Mouse (Mus musculus) spleen, adult 2 months (tissue): ENCODE data around the gene Sync. TPM values are rescaled to one million over a fixed set of nuclear protein-coding genes. Genes with fewer than 3 reads are reported as not detected.

ENCODE experiments used
- DNase-seq, 2 experiments: peaks; one replicate each; pipeline versions ENCODE4 v3.0.0 to v3.0.0-alpha.2; 2012 to 2021; ENCODE audit warnings: low spot score in 2 of 2, low read depth in 1 of 2
- H3K27ac ChIP-seq: fragments of 200-500 bp; 2 replicates; pipeline ENCODE4 v1.5.1; 2012; ENCODE audit warnings: low read length, inconsistent platforms; ENCODE audit not compliant: insufficient read depth
- H3K27me3 ChIP-seq: fragments of 200-500 bp; 2 replicates; pipeline ENCODE4 v1.6.1; 2012; ENCODE audit warnings: mild to moderate bottlenecking, moderate library complexity, low read length, inconsistent platforms; ENCODE audit not compliant: control insufficient read depth, insufficient read depth
- H3K36me3 ChIP-seq: fragments of 200-500 bp; 2 replicates; pipeline ENCODE4 v1.6.1; 2012; ENCODE audit warnings: mild to moderate bottlenecking, low read length, inconsistent platforms; ENCODE audit not compliant: control insufficient read depth, insufficient read depth
- H3K4me1 ChIP-seq: fragments of 200-500 bp; 2 replicates; pipeline ENCODE4 v1.6.1; 2011; ENCODE audit warnings: inconsistent platforms; ENCODE audit not compliant: control insufficient read depth, insufficient read depth, insufficient read length
- H3K4me3 ChIP-seq: fragments of 200-500 bp; 2 replicates; pipeline ENCODE4 v1.5.1; 2011; ENCODE audit warnings: mild to moderate bottlenecking, inconsistent platforms; ENCODE audit not compliant: insufficient read depth, insufficient read length; ENCODE audit errors: extremely low read depth
- CTCF ChIP-seq: fragments of 200-500 bp; IDR thresholded peaks from 2 replicates; pipeline ENCODE4 v1.5.1; 2011; ENCODE audit warnings: mild to moderate bottlenecking, inconsistent platforms; ENCODE audit not compliant: insufficient read depth, insufficient read length, insufficient replicate concordance; ENCODE audit errors: extremely low read depth
- POLR2A ChIP-seq: fragments of 200-500 bp; IDR thresholded peaks from 2 replicates; pipeline ENCODE4 v1.6.1; 2011; ENCODE audit warnings: low read depth, low read length, inconsistent platforms
- WGBS: fragments of 180-500 bp; shearing (Covaris S2); methylation state at CpG from one replicate; pipeline ENCODE4 v1.1.7; 2018; 5-methylcytosine and 5-hydroxymethylcytosine counted together
- polyA plus RNA-seq: library from polyadenylated mRNA; depleted of rRNA; stranded (reverse); fragments of >200 nt; gene quantifications from 2 replicates; pipeline ENCODE4 v1.2.3, GENCODE M21; 2012; rRNA removed

Sync gene
- polyA plus RNA-seq: 0.63 and 1.00 TPM in 2 replicates

DNA sequence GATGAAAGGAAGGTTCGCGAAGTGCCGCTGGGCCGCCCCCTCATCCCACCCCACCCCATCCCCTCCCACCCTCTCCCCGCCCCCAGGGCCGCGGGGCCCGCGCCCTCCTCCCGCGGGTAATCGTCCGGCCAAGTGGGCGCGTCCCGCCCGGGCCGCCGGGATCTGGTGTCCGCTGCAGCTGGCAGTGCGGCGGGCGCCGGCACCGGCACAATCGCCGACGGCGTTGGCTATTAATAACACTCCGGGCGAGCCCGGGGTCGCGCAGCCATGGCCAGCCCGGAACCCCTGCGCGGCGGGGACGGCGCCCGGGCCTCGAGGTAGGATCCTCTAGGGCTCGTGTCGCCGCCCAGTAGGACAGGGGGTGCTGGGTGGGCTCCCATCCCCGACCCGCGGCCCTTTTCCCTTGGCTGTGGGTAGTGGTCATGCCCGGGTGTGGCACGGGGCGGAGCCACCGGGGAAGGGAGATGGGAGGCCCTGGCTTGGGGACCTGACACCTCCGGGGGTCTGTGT, at the start of gene Sync:
Gene Sync (plus strand): TSS at position 146 of the 510 bp plus-strand sequence.
- peaks cover 9% of the 10 kb centered on the region for H3K27me3 ChIP-seq
- no peak for DNase-seq
- H3K4me3 ChIP-seq: peak within 1 kb of the TSS; percentile 40
- no peak for TF ChIP-seq POLR2A
- TF ChIP-seq CTCF: no peak
- no peak within 1 kb of the TSS for H3K27ac ChIP-seq
- 3% methylated on average over 50 of the region's 53 CpGs for WGBS
- peaks cover 6% of the 10 kb centered on the region for H3K4me1 ChIP-seq
- no peaks in the 10 kb centered on the region for H3K36me3 ChIP-seq

GRCm38 (mm10) chr4:129237843-129238441, 49.5 kb upstream of the Sync start:
- H3K4me3 ChIP-seq: no peak overlapping the region
- peaks cover 2% of the 10 kb centered on the region; the same call in 1 of the 2 replicates for H3K4me1 ChIP-seq
- WGBS: 74% methylated on average over 21 of the region's 21 CpGs
- H3K36me3 ChIP-seq: no peaks in the 10 kb centered on the region
- H3K27me3 ChIP-seq: 0 out of 2 replicates have a peak, but pooled peaks cover 1% of the 10 kb centered on the region
- TF ChIP-seq POLR2A (no peak), CTCF (no peak)
- DNase-seq: no peak
- H3K27ac ChIP-seq: no peak overlapping the region

DNA sequence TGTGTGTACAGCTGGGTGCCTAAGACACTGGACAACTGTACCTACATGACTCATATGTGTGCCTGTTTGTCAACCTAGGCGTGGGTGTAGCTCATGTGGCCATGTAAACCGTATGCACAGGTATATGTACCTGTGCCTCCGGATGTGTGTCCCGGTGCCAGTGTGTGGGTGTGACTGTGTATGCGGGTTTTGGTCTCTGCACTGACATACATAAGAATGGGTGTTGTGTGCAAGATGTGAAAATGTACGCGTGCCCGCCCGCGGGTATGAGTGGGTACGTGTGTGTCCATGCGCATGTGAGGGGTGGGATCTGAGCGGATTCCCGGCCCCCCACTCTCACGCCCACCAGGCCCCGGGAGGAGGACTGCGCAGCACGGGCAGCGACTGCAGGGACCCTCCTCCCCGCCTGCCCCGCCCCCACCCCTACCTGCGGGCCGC, 48.8 kb upstream of the Sync start:
- H3K27me3 ChIP-seq: 0 out of 2 replicates have a peak, but pooled peaks cover 1% of the 10 kb centered on the region
- no peak for DNase-seq

GRCm38 (mm10) chr4:129239075-129239474, 48.3 kb upstream of the Sync start:
- peak in 1 of 2 experiments; percentile 21 for DNase-seq

More for the DNA sequence above, 48.8 kb upstream of the Sync start:
- Histone ChIP-seq H3K4me1 (peaks cover 2% of the 10 kb centered on the region; the same call in 1 of the 2 replicates), H3K27ac (no peak overlapping the region), H3K36me3 (no peaks in the 10 kb centered on the region), H3K4me3 (no peak overlapping the region; the same call in 1 of the 2 replicates)
- WGBS: 15% methylated on average over 23 of the region's 23 CpGs
- no peak for TF ChIP-seq POLR2A
- TF ChIP-seq CTCF: no peak

GRCm38 (mm10) chr4:129241898-129242297, 45.5 kb upstream of the Sync start:
- Histone ChIP-seq H3K4me1 (no peaks in the 10 kb centered on the region; the same call in 1 of the 2 replicates), H3K4me3 (no peak overlapping the region), H3K27me3 (peaks cover 1% of the 10 kb centered on the region; the same call in 1 of the 2 replicates), H3K27ac (no peak overlapping the region), H3K36me3 (no peaks in the 10 kb centered on the region)
- 56% methylated on average over 6 of the region's 7 CpGs for WGBS
- TF ChIP-seq POLR2A (no peak), CTCF (no peak)
- DNase-seq: no peak

More at GRCm38 (mm10) chr4:129239075-129239474, 48.3 kb upstream of the Sync start:
- no peaks in the 10 kb centered on the region for H3K36me3 ChIP-seq
- peaks cover 2% of the 10 kb centered on the region; the same call in 1 of the 2 replicates for H3K4me1 ChIP-seq
- TF ChIP-seq CTCF (no peak), POLR2A (no peak)
- 0 out of 2 replicates have a peak, but pooled peaks cover 1% of the 10 kb centered on the region for H3K27me3 ChIP-seq
- H3K27ac ChIP-seq: no peak overlapping the region
- WGBS: under 1% methylated on average over 23 of the region's 29 CpGs
- H3K4me3 ChIP-seq: peak overlapping the region; percentile 15; the same call in 1 of the 2 replicates

DNA sequence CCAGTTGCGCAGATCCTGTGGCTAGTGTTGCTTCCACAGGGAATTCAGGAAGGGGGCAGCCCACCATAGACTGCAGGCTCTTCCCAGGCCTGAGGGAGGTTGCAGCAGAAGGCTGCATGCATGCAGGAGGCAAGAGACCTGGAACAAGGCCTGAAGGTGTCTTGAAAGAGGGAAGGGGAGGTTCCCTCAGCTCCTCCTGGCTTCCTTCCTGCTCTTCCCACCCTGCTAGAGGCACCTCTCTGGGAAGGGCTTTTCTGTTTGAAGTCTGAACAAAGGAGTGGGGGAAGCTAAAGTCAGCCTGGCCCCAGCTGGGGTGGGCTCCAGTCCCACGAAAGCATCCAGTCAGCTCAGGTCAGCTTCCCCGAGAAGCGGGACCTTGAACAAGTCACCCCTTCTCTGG, 45.1 kb upstream of the Sync start:
- no peak overlapping the region for H3K27ac ChIP-seq
- TF ChIP-seq CTCF: no peak

DNA sequence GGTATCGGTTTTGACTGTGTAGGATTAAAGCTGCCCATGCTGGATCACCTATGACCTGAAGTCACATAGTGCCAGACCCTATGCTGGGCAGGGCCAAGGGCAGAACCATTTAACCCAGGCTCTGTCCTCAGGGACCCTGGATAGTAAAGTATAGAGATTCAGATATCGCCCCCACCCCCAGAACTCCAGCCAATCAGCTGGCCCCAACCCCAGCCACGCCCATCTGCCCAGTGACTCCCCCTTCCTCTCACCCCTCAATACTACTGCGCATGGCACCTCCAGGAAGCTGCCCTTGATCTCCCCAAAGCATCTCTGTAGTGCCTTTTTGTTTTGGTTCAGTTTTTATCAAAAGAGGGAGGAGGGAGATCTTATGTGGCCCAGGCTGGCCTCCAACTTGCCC, 44.7 kb upstream of the Sync start:
- 76% methylated on average over 4 of the region's 4 CpGs for WGBS
- Histone ChIP-seq H3K4me3 (no peak overlapping the region), H3K27me3 (peaks cover 2% of the 10 kb centered on the region), H3K36me3 (no peaks in the 10 kb centered on the region), H3K27ac (no peak overlapping the region), H3K4me1 (no peaks in the 10 kb centered on the region; the same call in 1 of the 2 replicates)
- TF ChIP-seq CTCF (no peak), POLR2A (no peak)
- DNase-seq: no peak

More for the DNA sequence above, 45.1 kb upstream of the Sync start:
- H3K36me3 ChIP-seq: no peaks in the 10 kb centered on the region
- H3K4me1 ChIP-seq: no peaks in the 10 kb centered on the region; the same call in 1 of the 2 replicates
- no peak overlapping the region for H3K4me3 ChIP-seq
- 88% methylated on average over 4 of the region's 4 CpGs for WGBS
- no peak for DNase-seq
- H3K27me3 ChIP-seq: peaks cover 1% of the 10 kb centered on the region; the same call in 1 of the 2 replicates
